Mouse (Mus musculus) urinary bladder, postnatal 25 days (tissue): ENCODE measurements around the gene Il19.
A peak's percentile ranks its signal among the peaks of the same experiment; 100 is the strongest.

Experiments
- DNase-seq: peaks from one replicate; pipeline ENCODE4 v3.0.0; 2022; ENCODE audit warnings: low spot score

The Il19 gene

DNA sequence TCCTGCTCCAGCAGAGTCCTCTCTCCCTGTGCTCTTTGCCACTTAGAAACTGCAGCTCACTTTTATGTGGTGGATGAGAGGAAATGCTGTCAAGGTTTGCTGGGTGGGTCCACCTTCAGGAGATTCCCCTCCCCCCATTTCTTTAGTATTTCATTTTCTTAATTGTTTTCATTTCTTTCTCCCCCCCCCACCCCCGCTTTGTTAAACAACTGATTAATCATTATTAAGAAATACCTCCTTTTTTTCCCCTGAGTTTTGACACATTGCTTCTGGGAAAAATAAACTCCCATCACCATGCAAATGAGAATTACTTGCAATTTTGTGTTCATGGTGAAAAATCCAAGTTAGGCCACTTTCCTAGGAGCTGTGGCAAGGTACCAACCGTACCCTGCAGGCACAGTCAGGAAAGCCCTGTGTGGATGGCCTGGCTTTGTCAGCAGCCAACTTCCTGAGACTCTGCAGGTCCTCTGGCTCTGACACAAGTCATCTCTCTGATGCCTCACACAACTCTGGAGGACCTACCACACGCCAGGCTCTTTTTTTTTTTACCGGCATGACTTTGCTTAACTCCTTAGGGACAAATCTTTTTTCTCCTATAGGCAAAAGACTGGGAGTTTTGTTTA, at the start of gene Il19:
Il19 (minus strand) TSS at position 51 of the 623 bp plus-strand sequence.
- no peak for DNase-seq

- DNase-seq = no peak
These were observed 49.4 kb upstream of the Il19 start for GRCm38 (mm10) chr1:130989331-130989730.

GRCm38 (mm10) chr1:130987418-130987817, 47.5 kb upstream of the Il19 start:
- DNase-seq = no peak

- DNase-seq = no peak
These were observed 47.1 kb upstream of the Il19 start for GRCm38 (mm10) chr1:130987001-130987400.

GRCm38 (mm10) chr1:130984441-130984840, 44.5 kb upstream of the Il19 start:
- DNase-seq = no peak

DNA sequence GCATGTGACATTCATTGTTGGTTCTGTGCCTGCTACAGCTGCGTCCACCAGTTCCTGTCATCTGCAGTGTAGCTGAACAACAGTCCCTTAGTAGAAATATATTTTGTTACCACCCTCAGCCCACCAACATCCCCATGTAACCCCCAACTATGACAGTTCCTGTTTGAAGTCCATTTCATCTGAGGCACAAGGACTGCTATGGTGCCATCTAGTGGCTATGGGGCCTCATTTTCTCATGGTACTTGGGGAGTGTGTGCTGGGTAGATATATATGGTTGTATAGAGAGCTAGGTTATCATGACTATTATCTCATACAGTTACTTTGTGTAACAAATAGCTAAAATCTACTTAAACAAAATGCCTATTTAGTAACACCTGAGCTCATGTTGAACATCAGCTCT, 39.5 kb upstream of the Il19 start:
- peak; percentile 41 for DNase-seq

DNA sequence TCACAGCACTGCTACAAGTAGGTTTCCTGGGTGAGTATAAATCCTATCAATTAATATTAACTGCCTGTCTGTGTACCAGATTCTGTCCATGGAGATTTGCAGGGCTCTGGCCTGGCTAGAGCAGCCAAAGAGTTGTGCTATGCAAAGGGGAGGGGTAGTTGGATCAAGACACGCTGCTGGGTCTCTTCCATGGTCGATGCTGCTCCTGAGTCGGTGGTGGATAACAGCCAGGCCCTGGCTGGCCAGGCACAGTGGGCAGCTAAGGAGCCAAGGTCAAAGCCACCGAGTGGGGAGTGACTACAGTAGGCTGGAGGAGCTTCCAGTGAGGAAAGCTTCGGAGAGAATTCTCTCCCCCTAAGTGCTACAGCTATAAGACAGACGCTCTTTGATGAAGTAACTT, 24.0 kb upstream of the Il19 start:
- no peak for DNase-seq

- no peak for DNase-seq
These were observed 7.0 kb upstream of the Il19 start for GRCm38 (mm10) chr1:130946920-130947319.

DNA sequence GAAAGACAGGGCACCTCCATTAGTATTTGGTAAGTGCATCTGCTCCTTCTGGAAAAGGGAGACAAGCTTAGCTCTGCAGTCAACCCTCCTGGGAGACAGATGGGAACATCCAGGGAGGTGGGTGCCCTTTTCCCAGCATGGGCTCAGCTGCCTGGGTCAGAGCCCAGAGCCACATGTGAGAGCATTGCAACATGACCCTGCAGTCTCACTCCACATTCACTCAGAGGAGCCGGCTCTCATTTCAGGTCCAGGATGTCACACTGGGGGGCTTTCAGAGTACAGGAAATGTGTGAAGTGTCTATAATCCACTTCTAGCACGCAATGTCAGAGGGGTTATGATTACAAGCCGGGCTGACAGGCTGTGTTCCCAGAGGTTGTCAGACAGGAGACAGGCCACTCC, 1.9 kb upstream of the Il19 start:
- no peak for DNase-seq

DNA sequence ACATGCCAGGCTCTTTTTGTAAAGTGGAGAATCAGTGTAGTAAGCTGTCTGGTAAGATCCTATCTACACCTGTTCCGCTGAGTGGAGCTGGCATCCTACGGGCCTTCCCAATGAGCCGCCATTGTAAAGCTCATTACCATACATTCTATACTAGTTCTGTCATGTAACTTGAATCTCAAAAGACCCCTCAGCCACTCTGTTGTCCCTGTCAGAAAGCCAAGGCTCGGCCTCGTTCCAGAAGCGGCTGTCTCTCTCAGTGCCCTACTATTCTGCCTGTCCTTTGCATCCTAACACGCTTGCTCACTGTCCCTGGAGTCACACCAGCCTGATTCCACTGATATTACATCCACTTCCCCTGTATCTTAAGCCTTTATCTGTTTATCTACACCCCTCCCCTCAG, 1.7 kb downstream of the Il19 start:
- no peak for DNase-seq

- no peak for DNase-seq
These were observed 2.7 kb downstream of the Il19 start for GRCm38 (mm10) chr1:130937170-130937569.

GRCm38 (mm10) chr1:130936351-130936750, 3.6 kb downstream of the Il19 start:
- no peak for DNase-seq

DNA sequence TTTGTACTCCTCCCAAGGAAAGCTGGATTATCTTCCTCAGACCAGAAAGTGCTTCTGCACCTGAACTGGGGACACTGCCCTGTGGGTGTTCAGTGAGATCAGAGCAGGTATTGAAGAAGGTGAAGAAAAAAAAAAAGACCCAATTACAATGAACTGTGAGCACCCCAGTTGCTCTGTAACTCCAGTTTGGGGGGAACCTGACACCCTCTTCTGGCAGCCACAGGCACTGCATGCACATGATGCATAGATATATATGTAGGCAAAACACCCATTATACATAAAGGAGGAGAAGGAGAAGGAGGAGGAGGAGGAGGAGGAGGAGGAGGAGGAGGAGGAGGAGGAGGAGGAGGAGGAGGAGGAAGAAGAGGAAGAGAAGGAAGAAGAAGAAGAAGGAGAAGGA, 13.4 kb downstream of the Il19 start:
- DNase-seq = no peak

DNA sequence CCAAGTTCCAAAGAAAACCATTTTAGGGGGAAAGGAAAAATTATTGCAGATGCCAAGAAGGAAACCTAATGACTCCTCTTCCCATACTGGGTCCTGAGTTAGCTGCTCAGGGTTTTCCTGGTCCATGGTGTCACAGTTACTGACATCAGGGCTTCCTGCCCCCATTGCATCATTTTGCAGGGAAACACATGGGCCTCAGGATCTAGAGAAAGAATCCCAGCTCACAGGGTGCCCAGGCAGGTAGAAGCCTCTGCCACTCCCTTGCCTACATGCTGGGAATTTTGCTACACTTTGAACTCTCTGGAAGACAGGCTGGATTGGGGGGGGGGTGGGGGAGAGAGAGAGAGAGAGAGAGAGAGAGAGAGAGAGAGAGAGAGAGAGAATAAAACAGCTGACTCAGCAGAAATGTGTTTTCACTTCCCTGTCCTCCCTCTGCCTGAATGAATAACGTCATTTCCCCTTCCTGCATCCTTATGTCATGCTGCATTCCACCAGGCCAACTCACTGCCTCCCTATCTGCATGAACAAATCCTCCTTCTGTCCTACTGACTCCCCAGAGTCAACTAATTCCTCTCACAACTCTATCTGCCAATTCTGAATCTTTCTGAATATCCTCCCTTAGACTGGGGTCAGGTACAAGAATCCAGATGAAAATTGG, 21.5 kb downstream of the Il19 start:
- no peak for DNase-seq

GRCm38 (mm10) chr1:130911401-130912010, 28.4 kb downstream of the Il19 start, which contains the start of gene Il20:
Il20 (minus strand) TSS chr1:130911451.
- no peak for DNase-seq

DNA sequence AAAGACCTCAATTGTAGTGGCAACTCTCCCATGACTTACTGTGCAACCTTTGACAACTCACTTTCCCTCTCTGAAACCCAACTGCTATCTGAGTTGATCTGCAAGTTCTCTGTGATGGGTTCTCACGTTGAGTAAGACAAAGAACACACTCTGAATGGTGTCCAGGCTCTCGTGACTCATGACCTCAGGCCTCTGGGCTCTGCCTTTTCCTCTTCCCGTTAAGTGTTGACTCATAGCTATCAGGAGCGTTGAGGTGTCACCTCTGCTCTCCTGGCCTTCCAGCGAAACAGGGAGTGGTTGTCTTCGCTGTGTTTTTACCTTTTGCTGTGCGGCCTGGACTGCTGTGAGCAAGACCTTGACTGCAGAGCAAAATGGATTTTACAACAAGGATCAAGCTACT, 37.4 kb downstream of the Il19 start:
- DNase-seq = no peak

- no peak for DNase-seq
These were observed 45.4 kb downstream of the Il19 start for GRCm38 (mm10) chr1:130894468-130894867.

DNA sequence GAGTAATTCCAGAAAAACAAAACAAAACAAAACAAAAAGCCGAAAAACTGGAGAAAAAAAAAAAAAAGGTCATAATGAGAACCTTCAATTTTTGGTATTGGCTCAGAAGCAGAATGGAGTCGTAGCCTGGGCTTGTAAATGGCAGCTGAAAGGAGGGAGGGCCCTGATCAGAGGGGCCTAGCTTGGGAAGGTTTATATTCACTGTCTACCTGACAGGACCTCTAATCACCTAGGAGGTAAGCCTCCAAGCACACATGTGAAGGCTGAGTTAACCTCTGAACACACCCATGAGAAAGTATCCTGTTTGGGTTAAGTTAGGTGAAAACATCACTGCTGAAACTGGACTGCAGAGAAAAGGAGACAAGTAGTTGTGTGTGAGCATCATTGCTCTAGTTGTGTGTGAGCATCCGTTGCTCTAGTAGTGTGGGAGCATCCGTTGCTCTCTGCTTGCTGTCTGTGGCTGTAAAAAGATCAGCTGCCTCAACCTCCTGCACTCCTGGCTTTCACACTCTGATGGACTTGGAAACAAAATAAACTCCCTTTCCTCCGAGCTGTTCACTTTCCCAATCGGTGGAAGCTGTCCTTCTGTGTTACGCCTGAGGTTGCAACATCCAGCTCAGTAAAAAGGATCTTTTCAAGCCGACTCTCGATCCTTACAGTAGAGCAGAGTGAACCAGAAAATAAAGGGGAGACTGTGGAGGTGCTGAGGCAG, 46.4 kb downstream of the Il19 start:
- DNase-seq = no peak

GRCm38 (mm10) chr1:130892446-130892845, 47.5 kb downstream of the Il19 start:
- DNase-seq = no peak

- DNase-seq = no peak
These were observed 52.6 kb downstream of the Il19 start, which contains the start of gene Il24 for GRCm38 (mm10) chr1:130887354-130887753. Il24 (minus strand) TSS chr1:130887454.

DNA sequence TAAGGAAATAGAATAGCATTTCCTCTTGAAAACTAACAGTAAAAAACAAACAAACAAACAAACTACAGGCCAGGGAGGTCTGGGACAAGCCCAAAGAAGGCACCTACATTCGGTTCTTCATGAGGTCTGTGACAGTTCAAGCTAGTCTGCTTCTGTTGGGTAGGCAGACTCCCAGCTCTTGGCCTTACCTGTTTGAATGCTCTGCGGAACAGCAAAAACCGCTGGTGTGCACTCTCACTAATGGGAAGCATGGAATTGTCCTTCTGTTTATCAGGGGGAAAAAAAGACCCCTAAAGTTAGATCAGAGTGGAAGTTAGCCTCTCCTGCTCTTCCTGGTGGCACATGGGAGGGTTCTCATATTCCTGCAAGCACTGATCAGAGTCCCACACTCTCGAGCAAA, 56.8 kb downstream of the Il19 start:
- DNase-seq = no peak
